Mouse (Mus musculus): Measurements from ENCODE around the gene Prom1.

Prom1 gene

DNA sequence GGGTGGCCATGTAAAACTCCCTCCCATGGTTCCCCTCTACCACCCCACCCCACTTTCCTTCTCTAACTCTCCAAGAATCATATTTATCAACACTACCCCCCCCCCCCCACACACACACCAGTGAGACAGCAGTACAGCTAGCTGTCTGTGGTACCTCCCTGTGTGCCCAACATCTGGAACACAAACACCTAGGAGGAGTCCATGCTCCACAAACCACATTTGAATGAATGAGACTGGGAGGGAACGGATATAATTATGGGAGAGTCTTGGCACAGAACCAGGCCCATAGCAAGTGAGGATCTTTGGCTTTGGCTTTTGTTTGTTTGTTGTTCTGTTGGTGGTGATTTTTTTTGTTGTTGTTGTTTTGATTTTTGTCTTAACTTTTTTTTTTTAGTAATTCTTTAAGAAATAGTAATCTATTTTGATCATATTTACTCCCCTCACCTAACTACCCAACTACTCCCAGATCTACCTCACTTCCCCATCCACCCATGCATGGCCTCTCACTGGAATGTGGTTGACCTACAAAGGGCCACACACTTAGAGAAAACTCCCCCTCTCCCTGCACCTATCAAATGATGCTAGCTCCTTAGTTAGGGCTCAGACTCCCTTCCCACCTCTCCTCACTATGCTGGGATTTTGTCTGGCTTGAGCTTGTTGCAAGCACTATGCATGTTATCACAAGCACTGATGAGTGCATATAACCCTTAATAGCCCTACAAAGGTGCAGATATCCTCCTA lies 124.8 kb downstream of the Prom1 start:
- no peak for DNase-seq (ENCODE audit: low spot score in 2 of 2)

DNA sequence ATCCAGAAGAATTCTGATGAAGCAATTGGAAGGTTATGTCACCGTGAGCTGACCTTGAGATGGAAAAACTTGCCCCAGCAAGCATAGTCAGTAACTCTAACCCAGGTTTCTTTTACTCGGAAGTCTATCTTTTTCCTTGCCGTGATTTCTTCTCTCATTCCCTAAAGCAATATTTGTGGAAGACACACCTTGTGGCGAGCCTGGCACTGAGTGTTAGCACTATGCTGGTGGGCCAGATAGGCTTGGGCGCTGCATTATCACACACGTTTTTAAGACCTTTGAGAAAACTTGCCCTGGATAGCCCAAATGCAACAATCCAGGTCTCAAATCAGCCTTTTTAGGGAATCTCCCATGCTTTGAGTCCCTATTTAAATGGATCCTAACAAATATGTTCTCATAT lies 127.7 kb downstream of the Prom1 start:
- DNase-seq (ENCODE audit: low spot score in 2 of 2), result no peak

DNA sequence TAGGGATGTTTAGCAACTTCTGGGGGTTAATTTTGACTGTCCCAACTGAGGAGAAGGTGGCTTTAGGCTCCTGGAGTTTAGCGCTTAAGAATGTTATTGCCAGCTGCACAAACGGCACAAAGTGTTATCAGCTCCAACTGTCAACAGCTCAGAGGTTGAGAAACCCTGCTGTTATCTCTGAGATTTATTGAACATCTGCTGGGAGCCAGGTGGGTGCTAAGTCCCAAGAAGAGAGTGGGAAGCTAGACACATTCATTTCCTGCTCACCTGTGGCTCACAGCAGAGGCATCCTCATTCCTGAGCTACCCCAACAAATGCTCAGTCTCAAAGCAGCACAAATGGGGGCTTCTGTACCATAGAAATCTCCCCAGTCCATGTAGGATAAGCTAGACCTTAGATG lies 130.7 kb downstream of the Prom1 start:
- no peak for DNase-seq (ENCODE audit: low spot score in 2 of 2)

DNA sequence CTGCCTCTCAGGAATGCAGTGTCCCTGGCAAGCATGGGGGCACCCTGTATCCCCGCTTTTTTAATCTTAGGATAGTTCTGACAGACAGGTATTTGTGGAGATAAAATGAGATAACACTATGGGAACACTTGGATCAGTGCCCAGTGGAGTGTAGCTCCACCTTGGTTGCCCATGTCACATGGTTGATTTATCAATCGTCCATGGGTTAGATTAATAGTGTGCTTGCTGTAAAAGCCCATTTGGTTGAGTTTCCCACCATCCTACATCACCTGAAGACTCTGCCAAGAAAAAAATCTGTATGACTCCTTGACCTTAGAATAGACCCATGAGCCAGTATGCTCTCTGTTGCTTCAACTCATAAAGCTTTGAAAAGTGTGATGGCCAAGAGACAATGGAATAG lies 131.3 kb downstream of the Prom1 start:
- DNase-seq (ENCODE audit: low spot score in 2 of 2), result no peak

DNA sequence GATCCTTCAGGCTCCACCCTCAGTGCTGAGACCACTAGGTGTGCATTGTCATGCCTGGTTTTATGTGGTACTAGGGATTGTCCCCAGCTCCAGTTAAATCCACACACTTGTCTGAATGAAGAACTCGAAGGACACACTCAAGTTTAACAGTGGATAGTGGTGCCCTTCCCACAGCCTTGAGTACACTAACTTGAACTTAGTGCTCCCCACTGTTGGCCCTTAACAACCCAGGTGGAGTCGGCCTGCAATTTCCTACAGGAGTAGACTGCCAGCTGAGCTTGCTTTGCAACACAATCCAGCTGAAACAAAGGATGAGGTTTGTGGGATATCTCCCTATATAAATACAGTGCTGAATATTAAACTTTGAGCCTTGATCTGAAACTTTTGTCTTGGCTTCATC lies 133.2 kb downstream of the Prom1 start:
- no peak for DNase-seq (ENCODE audit: low spot score in 2 of 2)

DNA sequence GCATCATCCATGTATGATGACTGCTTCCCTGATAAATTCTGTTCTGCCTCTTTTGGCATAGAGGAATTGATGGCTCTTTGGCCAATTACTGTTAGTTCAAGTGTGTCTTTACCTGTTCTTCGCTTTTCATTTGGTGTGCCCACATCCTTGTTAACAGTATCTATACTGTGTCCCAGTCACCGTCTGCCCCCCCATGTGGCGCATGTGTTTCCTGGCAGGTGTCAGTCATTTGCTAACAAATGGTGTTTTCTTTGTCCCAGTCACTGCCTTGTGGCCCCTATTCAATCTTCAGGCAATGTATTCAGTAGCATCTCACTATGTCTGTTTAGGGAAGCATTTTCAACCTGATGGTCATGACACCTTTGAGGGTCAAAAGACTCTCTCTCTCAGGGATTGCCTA lies 140.8 kb downstream of the Prom1 start:
- DNase-seq (ENCODE audit: low spot score in 2 of 2), result no peak

DNA sequence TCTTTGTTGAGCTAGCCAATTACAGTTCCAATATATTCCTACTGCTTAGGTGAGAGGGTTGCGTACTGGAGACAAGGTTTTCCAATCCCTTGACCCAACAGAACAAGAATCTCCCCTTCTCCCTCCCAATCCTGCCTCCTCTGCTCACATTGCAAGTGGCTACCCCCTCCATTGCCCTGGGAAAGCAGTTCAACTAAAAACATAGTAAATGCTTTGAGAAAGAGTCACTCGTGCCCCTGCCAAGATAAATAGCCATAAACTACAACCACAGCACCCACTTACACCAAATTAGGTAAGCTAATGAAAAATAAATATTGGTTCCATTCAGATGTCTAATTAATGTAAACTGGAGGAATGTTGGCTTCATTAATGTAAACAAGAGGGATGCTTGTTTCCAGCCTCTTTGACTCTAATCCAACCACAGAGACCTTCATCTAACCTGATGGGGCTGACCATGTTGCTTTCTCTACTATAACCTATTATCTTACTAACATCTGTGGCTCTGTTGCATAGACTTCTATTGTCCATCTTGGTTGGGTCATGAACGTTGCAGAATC lies 141.9 kb downstream of the Prom1 start:
- no peak for DNase-seq (ENCODE audit: low spot score in 2 of 2)

DNA sequence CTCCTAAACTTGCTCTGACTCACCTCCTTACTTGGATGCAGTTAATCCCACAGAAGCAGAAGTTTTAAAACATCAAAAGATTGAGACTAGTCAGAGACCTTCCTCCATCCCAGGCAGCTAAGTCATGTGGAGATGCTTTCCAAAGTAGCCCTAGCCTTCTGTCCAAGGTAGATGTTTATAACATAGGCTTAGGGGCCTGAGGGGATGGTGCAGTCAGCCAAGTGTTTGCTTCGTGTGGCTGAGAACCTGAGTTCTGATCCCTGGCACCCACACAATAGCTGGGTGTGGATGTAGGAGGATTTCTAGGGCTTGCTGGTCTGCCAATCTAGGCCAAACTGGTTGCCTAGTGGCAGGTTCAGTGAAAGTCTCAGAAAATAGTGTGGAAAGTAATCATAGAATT lies 148.6 kb downstream of the Prom1 start:
- DNase-seq (ENCODE audit: low spot score in 2 of 2), result no peak

DNA sequence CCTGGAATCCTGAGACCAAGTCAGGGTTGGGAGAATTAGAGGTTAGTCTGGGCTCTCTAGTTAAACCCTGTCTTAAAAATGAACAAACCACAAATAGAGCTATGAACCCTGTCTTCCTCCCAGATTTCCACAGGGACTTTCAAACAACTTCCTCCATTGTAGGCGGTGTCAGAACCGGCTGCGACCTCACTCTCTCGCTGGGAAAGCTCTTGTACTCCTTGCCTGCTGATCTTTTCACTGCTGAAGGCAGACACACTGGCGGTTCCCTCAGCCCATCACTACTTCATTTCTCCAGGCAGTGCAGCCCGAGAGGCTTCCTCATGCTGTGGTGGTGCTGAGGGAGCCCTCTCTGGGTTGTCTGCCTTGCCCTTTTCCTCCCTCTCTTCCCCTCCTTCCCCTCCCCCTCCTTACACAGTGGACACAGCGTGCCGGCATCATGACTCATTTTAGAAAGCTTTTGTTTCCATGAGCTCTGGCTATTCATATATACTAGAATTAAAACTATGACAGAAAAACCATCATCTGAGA lies 153.0 kb downstream of the Prom1 start:
- DNase-seq (ENCODE audit: low spot score in 2 of 2), result peak in 1 of 2 experiments; percentile 17

DNA sequence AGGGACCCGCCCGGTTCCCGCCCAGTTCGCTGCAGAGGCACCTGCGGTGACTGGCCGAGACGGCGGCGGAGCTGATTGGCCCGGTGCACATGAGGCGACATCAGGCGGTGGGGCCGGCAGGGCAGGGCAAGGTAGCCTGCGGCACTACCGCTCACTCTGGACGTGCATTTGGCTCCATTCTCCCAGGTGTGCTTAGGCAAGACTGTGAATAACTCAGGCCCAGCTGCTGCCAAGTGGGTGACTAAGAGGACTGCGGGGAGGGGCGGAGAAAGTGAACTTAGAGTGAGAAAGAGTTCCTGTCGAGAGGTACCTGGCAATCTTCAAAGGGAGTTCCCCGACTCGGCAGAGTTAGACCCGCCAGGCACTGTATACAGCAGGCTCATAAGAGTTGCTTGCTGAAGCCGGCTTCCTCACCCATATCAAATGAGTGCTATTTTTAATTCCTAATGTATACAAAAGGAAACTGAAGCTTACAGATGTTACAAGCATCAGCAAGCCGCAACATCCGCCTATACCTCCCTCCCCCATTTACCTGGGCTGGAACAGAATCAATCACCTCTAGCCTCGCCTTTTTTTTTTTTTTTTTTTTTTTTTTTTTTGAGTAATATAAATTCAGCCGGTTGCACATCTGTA lies 153.6 kb downstream of the Prom1 start:
- DNase-seq (ENCODE audit: low spot score in 2 of 2), result peak; percentile 73 to 79

DNA sequence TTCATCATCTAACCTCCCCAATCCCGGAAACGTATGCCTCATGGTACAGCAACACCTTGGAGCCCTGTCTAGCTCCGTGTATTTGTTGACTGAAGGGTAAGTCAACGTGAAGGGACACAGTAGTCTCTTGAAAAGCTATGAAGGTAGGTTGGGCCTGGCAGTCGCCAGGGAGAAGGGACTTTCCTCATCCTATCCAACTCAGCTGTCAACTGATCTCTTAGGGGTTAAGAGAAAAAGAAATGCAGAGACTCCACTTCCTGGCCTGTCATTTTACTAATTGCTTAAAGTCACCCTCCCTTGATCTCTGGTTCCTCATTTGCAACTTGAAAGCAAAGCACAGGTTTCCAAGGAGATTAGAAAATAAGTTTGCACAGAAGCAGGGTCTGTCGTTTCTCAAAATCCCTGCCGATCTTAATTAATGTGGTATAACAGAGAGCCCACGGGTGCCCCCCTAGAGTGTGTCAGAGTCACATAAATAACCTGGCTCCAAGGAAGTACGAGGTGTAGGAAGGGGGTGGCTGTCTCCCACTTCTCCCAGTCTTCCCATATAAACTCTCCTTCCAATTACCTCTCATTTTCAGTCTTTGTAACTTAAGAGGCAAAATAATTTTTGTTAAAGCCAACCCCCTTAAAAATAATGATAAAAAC lies 154.4 kb downstream of the Prom1 start:
- no peak for DNase-seq (ENCODE audit: low spot score in 2 of 2)

All from urinary bladder, postnatal 4 days (tissue).